Mouse (Mus musculus) testis, adult 2 months (tissue): Measurements from ENCODE around the gene Gm16368. TPM values are rescaled to one million over a fixed set of nuclear protein-coding genes. Genes with fewer than 3 reads are reported as not detected.
"Not testable (repeated sequence)": the region's sequence is repeated elsewhere in the genome, so short reads cannot be mapped to it uniquely, and the experiment has no call there.

ENCODE experiments used
- H3K27ac ChIP-seq: fragments of 200-500 bp; 2 replicates; pipeline ENCODE4 v1.5.1; 2012; ENCODE audit warnings: low read depth, low read length; ENCODE audit not compliant: control insufficient read depth, insufficient read depth
- H3K27me3 ChIP-seq: fragments of 200-500 bp; 2 replicates; pipeline ENCODE4 v1.6.1; 2012; ENCODE audit warnings: mild to moderate bottlenecking, low read length, moderate library complexity; ENCODE audit not compliant: control insufficient read depth, insufficient read depth
- H3K36me3 ChIP-seq: fragments of 200-500 bp; 2 replicates; pipeline ENCODE4 v1.6.1; 2012; ENCODE audit warnings: mild to moderate bottlenecking, low read length; ENCODE audit not compliant: control insufficient read depth, insufficient read depth
- H3K4me1 ChIP-seq: fragments of 200-500 bp; 2 replicates; pipeline ENCODE4 v1.6.1; 2012; ENCODE audit warnings: low read length; ENCODE audit not compliant: control insufficient read depth, insufficient read depth
- H3K4me3 ChIP-seq: fragments of 200-500 bp; 2 replicates; pipeline ENCODE4 v1.5.1; 2012; ENCODE audit warnings: low read depth, mild to moderate bottlenecking, low read length, moderate library complexity, mixed read lengths; ENCODE audit not compliant: control insufficient read depth
- polyA plus RNA-seq: library from polyadenylated mRNA; depleted of rRNA; stranded (reverse); fragments of >200 nt; gene quantifications from 2 replicates; pipeline ENCODE4 v1.2.3, GENCODE M21; 2012; rRNA removed

The Gm16368 gene
- not detected in 2 replicates for polyA plus RNA-seq

DNA sequence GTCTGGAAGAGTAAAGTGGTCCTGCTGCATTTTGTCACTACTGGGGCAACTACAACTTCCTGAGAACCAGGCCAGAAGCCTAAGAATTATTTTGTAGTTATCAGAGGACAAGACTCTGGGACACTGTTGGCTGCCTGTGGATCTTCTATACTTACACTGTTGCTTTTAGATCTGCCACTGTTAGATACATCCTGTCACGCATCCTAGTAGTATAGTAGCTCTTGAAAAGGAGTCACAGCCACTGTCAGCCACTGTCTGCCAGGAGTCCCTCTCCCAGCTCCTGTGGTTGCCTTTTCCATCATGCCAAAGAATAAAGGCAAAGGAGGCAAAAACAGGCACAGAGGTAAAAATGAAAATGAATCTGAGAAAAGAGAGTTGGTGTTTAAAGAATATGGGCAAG, at the start of gene Gm16368:
Gene Gm16368 (plus strand): TSS at position 301 of the 400 bp plus-strand sequence.
- not testable (repeated sequence) for H3K27ac ChIP-seq, H3K4me1 ChIP-seq, H3K4me3 ChIP-seq, H3K36me3 ChIP-seq, H3K27me3 ChIP-seq

DNA sequence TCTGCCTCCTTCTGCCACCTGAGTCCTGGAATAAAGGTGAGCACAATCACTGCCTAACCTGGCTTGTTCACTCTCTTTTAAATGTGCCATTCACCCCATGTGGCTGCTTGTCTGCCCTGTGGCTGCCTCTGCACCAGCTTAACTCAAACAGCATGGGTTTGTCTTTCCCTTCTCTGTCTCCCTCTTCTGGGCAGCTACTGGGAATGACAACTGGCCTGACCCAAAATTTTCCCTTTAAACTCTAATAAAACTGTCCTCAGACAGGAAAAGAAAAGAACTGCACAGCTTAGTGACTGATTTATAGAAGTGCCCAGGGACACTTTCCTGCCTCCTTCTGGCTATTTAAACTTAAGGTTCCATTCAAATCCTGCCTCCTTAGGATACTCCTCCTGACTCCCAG, 44.4 kb upstream of the Gm16368 start:
- not testable (repeated sequence) for H3K27me3 ChIP-seq, H3K27ac ChIP-seq, H3K36me3 ChIP-seq, H3K4me1 ChIP-seq, H3K4me3 ChIP-seq

DNA sequence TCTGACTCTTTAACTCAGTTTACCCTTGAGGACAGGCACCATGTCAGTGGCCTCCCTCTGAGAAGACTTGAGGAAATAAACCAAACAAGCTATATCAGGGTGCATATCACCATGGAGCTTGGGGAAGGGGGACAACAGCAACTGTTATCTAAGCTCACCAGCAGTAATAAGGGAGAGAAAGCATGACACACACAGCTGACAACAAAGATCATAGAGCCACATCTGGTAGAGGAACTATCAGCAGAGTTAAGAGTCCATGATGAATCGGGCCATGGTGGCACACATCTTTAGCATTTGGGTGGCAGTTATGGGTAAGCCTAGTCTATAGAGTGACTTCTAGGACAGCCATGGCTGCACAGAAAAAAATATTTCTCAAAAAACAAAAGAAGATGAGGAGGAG, 43.8 kb upstream of the Gm16368 start:
- not testable (repeated sequence) for H3K4me3 ChIP-seq, H3K4me1 ChIP-seq, H3K27ac ChIP-seq, H3K36me3 ChIP-seq, H3K27me3 ChIP-seq

- not testable (repeated sequence) for H3K4me1 ChIP-seq, H3K27me3 ChIP-seq, H3K4me3 ChIP-seq, H3K27ac ChIP-seq, H3K36me3 ChIP-seq
Observed at GRCm38 (mm10) chr12:88045226-88045625, 38.3 kb upstream of the Gm16368 start.

Other genes with a start within 250 kb of the Gm16368 start
- gene Gm2001, start 241.4 kb upstream of the Gm16368 start, polyA plus RNA-seq = not detected in 2 replicates
- gene Gm2016, start 209.6 kb upstream of the Gm16368 start, polyA plus RNA-seq = not detected in 2 replicates
- gene Gm2022, start 188.3 kb upstream of the Gm16368 start, polyA plus RNA-seq = not detected in 2 replicates
- not detected in 2 replicates for gene Gm2035, start 163.8 kb upstream of the Gm16368 start, polyA plus RNA-seq
- gene Gm2042, start 129.6 kb upstream of the Gm16368 start, polyA plus RNA-seq = 0.49 TPM in 1 of 2 replicates, not detected in the other
- not detected in 2 replicates for gene Gm2075, start 71.8 kb upstream of the Gm16368 start, polyA plus RNA-seq
- not detected in 2 replicates for gene Gm6803, start 64.9 kb upstream of the Gm16368 start, polyA plus RNA-seq
- not detected in 2 replicates for gene Gm2056, start 56.7 kb upstream of the Gm16368 start, polyA plus RNA-seq
- gene Gm10436, start 98.4 kb downstream of the Gm16368 start, polyA plus RNA-seq = not detected in 2 replicates
- not detected in 2 replicates for gene Gm8332, start 166.4 kb downstream of the Gm16368 start, polyA plus RNA-seq
- gene Gm5662, start 190.8 kb downstream of the Gm16368 start, polyA plus RNA-seq = not detected in 2 replicates
- gene Gm5039, start 240.3 kb downstream of the Gm16368 start, polyA plus RNA-seq = not detected in 2 replicates